Mouse (Mus musculus) olfactory bulb, adult 2 months (tissue): ENCODE results near the gene Amot. TPM values are rescaled to one million over a fixed set of nuclear protein-coding genes. Genes with fewer than 3 reads are reported as not detected.

Experiments used
- H3K27ac ChIP-seq: fragments of 200-500 bp; 2 replicates; pipeline ENCODE4 v1.5.1; 2012; ENCODE audit warnings: low read depth, low read length; ENCODE audit not compliant: insufficient read depth
- H3K4me1 ChIP-seq: fragments of 200-500 bp; 2 replicates; pipeline ENCODE4 v1.6.1; 2012; ENCODE audit warnings: low read length; ENCODE audit not compliant: control insufficient read depth, insufficient read depth
- H3K4me3 ChIP-seq: fragments of 200-500 bp; 2 replicates; pipeline ENCODE4 v1.5.1; 2012; ENCODE audit warnings: mild to moderate bottlenecking, low read depth, low read length, moderate library complexity; ENCODE audit not compliant: insufficient read depth
- CTCF ChIP-seq: fragments of 200-500 bp; IDR thresholded peaks from 2 replicates; pipeline ENCODE4 v1.5.1; 2012; ENCODE audit warnings: low read depth, mild to moderate bottlenecking, low read length, moderate library complexity; ENCODE audit not compliant: insufficient read depth
- POLR2A ChIP-seq: fragments of 200-500 bp; IDR thresholded peaks from 2 replicates; pipeline ENCODE4 v1.6.1; 2012; ENCODE audit warnings: mild to moderate bottlenecking, low read depth, low read length, moderate library complexity; ENCODE audit not compliant: insufficient read depth
- WGBS: fragments of 180-500 bp; shearing (Covaris S2); methylation state at CpG from one replicate; pipeline ENCODE4 v1.1.7; 2018; 5-methylcytosine and 5-hydroxymethylcytosine counted together
- polyA plus RNA-seq: library from polyadenylated mRNA; stranded (reverse); fragments of >200 nt; gene quantifications from 2 replicates; pipeline ENCODE4 v1.2.4, GENCODE M21; 2012; ENCODE audit warnings: low replicate concordance; ENCODE audit not compliant: missing spikeins, insufficient read depth, insufficient read length

Amot gene
- polyA plus RNA-seq, 1 experiment: not detected

DNA sequence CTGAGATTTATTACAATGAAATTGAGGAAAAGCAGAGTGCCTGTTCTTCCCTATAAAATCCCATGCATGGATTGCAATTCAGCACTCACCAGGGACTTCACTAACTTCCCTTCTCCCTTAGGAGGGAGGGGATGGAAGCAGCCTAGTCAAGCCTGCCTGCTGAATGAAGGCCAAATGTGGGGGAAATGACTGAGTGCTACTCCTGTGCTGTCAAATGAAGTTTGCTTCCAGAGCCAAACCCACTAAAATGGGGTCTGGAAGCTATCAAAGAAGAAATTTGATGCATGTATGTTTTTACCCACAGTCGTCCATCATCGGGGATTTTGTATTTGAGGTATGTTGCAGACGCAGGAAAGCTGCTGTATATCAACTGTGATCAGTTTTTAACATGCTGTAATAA lies 103.1 kb downstream of the Amot start:
- Histone ChIP-seq H3K4me1 (no peaks in the 10 kb centered on the region), H3K4me3 (no peak overlapping the region), H3K27ac (no peak overlapping the region)
- no peak for TF ChIP-seq POLR2A
- no peak for TF ChIP-seq CTCF
- WGBS: 80% methylated on average over 3 of the region's 3 CpGs

DNA sequence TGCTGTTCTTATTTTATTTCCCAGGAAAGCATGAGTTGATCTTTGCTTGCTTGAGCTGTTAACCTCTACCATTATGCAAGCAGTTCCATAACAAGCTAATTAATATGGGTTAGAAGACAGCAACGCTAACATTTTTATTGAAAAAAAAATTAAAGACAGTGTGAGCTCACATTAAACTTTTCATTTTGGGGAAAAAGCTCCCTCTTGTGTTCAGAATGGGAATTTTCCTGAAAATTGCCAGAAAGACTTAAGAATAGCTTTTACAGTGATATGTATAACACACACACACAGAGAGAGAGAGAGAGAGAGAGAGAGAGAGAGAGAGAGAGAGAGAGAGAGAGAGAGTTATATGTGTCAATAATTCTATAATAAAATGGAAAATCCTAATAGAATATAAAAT lies 105.7 kb downstream of the Amot start:
- Histone ChIP-seq H3K27ac (no peak overlapping the region), H3K4me3 (no peak overlapping the region), H3K4me1 (no peaks in the 10 kb centered on the region)
- TF ChIP-seq POLR2A (no peak), CTCF (no peak)
- 7% methylated on average over 1 of the region's 1 CpGs for WGBS

Other genes with a start within 250 kb of the Amot start
- not detected in 2 replicates for gene Lhfpl1, start 156.1 kb downstream of the Amot start, polyA plus RNA-seq